In the genomic region with DNA sequence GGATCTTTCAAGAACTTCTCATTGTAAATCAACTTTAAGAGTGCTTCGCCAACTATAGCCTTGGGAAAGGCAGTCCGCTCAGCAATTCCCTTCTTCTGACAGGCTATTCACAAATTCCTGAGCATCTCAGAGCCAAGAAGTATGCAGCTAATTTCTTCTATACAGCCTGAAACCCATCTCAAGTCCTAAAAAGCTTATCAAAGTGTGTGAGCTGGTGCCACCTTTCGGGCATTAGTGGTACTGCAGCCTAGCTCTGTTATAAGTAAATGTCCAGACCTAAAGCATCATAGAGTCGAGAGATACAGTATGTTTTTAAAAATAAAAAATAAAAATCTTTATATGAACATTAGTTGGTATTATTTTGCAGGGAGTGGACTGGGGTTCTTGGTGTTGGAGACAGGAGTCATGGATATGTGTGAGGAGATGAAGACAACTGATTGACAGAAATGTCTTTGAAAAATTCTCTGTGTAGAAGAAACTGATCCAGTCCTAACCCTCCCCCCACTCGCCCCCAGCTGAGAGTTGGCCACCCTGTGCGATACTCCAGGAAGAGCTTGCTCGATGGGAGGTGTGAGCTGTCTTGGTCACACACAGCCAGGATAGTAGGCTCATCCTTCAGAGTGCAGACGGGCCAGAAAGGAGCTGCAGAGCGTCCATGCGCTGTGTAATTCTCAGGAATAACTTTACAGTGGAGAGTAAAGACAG, we compare ENCODE assay signal across 9 mouse cellular contexts. TPM values are rescaled to one million over a fixed set of nuclear protein-coding genes. Genes with fewer than 3 reads are reported as not detected.
DNase-seq lines count a peak whose midpoint lies in the region; ATAC-seq and TF ChIP-seq lines count a peak whose summit lies in the region.
"Had no signal": no experiment of that assay in that cellular context is flagged by ENCODE, and none has a peak within 500 bp of the region (broad histone marks: within the 10 kb centered on the region; RNA-seq: fewer than 3 reads in every experiment).

No protein-coding gene starts in this region.

- peak; percentile 96 for TF ChIP-seq CTCF in midbrain, postnatal 0 days (IDR thresholded peaks at IDR 0.05)

- peak; percentile 53 for DNase-seq in urinary bladder, postnatal 25 days (ENCODE audit: low spot score)
- no peak for DNase-seq in urinary bladder, adult 2 months (ENCODE audit: low spot score)
- peak; percentile 87 to 88 for DNase-seq in cerebellum, postnatal 14 days
- peak; percentile 46 to 72 for DNase-seq in frontal cortex, postnatal 14 days (ENCODE audit: low spot score in 2 of 2)
- DNase-seq in kidney, adult 9 months: peak; percentile 83
- DNase-seq in limb, embryonic 11.5 days (ENCODE audit: low spot score): peak; percentile 84
- DNase-seq in midbrain, postnatal 0 days (ENCODE audit: low spot score): peak; percentile 90

- no peak overlapping the region for H3K4me3 ChIP-seq in limb, embryonic 11.5 days (ENCODE audit: low read depth, low read length)
- H3K4me3 ChIP-seq in midbrain, postnatal 0 days (ENCODE audit: low read depth, low read length): no peak overlapping the region
- no peak overlapping the region for H3K4me3 ChIP-seq in stomach, embryonic 16.5 days (replicated peaks; ENCODE audit: low read length)
- H3K4me3 ChIP-seq: embryonic facial prominence, embryonic 13.5 days had no signal

- no peaks in the 10 kb centered on the region for H3K27me3 ChIP-seq in limb, embryonic 11.5 days (ENCODE audit: control insufficient read depth, insufficient read depth, low read length)
- H3K27me3 ChIP-seq in midbrain, postnatal 0 days (ENCODE audit: insufficient read depth, low read length): no peaks in the 10 kb centered on the region
- no peaks in the 10 kb centered on the region for H3K27me3 ChIP-seq in stomach, embryonic 16.5 days (ENCODE audit: control insufficient read depth, insufficient read depth, low read length)
- H3K27me3 ChIP-seq: embryonic facial prominence, embryonic 13.5 days had no signal

- 0 out of 2 replicates have a peak, but pooled peaks have one; percentile 44 for ATAC-seq in limb, embryonic 11.5 days (ENCODE audit: insufficient number of reproducible peaks, low FRiP score, low TSS enrichment, low read depth)
- ATAC-seq in midbrain, postnatal 0 days (ENCODE audit: low FRiP score): peak; percentile 59; the same call in 1 of the 2 replicates
- ATAC-seq in stomach, embryonic 16.5 days (ENCODE audit: insufficient read depth, low FRiP score): 0 out of 2 replicates have a peak, but pooled peaks have one; percentile 10

- no peaks in the 10 kb centered on the region for H3K9me3 ChIP-seq in limb, embryonic 11.5 days (ENCODE audit: control insufficient read depth, low read length)
- H3K9me3 ChIP-seq in midbrain, postnatal 0 days (ENCODE audit: low read length): no peaks in the 10 kb centered on the region
- H3K9me3 ChIP-seq in stomach, embryonic 16.5 days (replicated peaks; ENCODE audit: control insufficient read depth, low read length): no peaks in the 10 kb centered on the region
- H3K9me3 ChIP-seq: embryonic facial prominence, embryonic 13.5 days had no signal

- no peak overlapping the region for H3K9ac ChIP-seq in limb, embryonic 11.5 days (ENCODE audit: low read length)
- H3K9ac ChIP-seq in midbrain, postnatal 0 days (replicated peaks; ENCODE audit: low read length, poor library complexity, severe bottlenecking): no peak overlapping the region
- H3K9ac ChIP-seq in stomach, embryonic 16.5 days (ENCODE audit: low read length): no peak overlapping the region
- H3K9ac ChIP-seq: embryonic facial prominence, embryonic 13.5 days had no signal

- H3K4me1 ChIP-seq in limb, embryonic 11.5 days (ENCODE audit: control insufficient read depth, insufficient read depth, low read length): no peaks in the 10 kb centered on the region
- no peaks in the 10 kb centered on the region for H3K4me1 ChIP-seq in midbrain, postnatal 0 days (ENCODE audit: insufficient read depth, low read length)
- H3K4me1 ChIP-seq in stomach, embryonic 16.5 days (ENCODE audit: control insufficient read depth, insufficient read depth, low read length): no peaks in the 10 kb centered on the region
- H3K4me1 ChIP-seq: embryonic facial prominence, embryonic 13.5 days had no signal

- no peak overlapping the region for H3K4me2 ChIP-seq in limb, embryonic 11.5 days (ENCODE audit: low read depth, severe bottlenecking)
- no peak overlapping the region for H3K4me2 ChIP-seq in midbrain, postnatal 0 days (ENCODE audit: low read depth, low read length, poor library complexity, severe bottlenecking)
- no peak overlapping the region for H3K4me2 ChIP-seq in stomach, embryonic 16.5 days (ENCODE audit: low read depth, low read length)
- H3K4me2 ChIP-seq: embryonic facial prominence, embryonic 13.5 days had no signal

- no peaks in the 10 kb centered on the region for H3K36me3 ChIP-seq in limb, embryonic 11.5 days (ENCODE audit: control insufficient read depth, insufficient read depth, low read length)
- no peaks in the 10 kb centered on the region for H3K36me3 ChIP-seq in midbrain, postnatal 0 days (ENCODE audit: insufficient read depth, low read length)
- no peaks in the 10 kb centered on the region for H3K36me3 ChIP-seq in stomach, embryonic 16.5 days (ENCODE audit: control insufficient read depth, insufficient read depth, low read length)
- H3K36me3 ChIP-seq: embryonic facial prominence, embryonic 13.5 days had no signal

- WGBS in limb, embryonic 11.5 days: 64% methylated on average over 10 of the region's 10 CpGs
- 54% methylated on average over 10 of the region's 10 CpGs for WGBS in midbrain, postnatal 0 days
- 59% methylated on average over 10 of the region's 10 CpGs for WGBS in stomach, embryonic 16.5 days

- no peak overlapping the region for H3K27ac ChIP-seq in limb, embryonic 11.5 days (replicated peaks; ENCODE audit: low read depth, low read length)
- H3K27ac ChIP-seq in midbrain, postnatal 0 days (ENCODE audit: low read depth, low read length): no peak overlapping the region
- no peak overlapping the region for H3K27ac ChIP-seq in stomach, embryonic 16.5 days (ENCODE audit: low read length)
- H3K27ac ChIP-seq: embryonic facial prominence, embryonic 13.5 days had no signal

RNA-seq across cellular contexts. Expression of a gene that starts 56.4 kb away (rescaled TPM):
- 89.8 and 96.1 TPM in 2 replicates for polyA plus RNA-seq in urinary bladder, adult 2 months (2012; rRNA removed)
- polyA plus RNA-seq in limb, embryonic 11.5 days (2014; fragmentation: Nextera tagmentation; extraction: Ambion mirVana): 128 TPM in 2 replicates
- total RNA-seq in midbrain, postnatal 0 days (2014; rRNA removed): 91.6 and 129 TPM in 2 replicates
- 126 and 134 TPM in 2 replicates for polyA plus RNA-seq in midbrain, postnatal 0 days (2015; fragmentation: Nextera tagmentation; extraction: Ambion mirVana)
- polyA plus RNA-seq in stomach, embryonic 16.5 days (2015; fragmentation: Nextera tagmentation; extraction: Ambion mirVana): 57.0 and 62.0 TPM in 2 replicates
